Mouse (Mus musculus) lung, postnatal 10 days (tissue): ENCODE results near the gene Gm20458.
A peak's percentile ranks its signal among the peaks of the same experiment; 100 is the strongest.

Experiments
- DNase-seq: peaks from one replicate; pipeline ENCODE4 v3.0.0; 2021

Gm20458 gene

DNA sequence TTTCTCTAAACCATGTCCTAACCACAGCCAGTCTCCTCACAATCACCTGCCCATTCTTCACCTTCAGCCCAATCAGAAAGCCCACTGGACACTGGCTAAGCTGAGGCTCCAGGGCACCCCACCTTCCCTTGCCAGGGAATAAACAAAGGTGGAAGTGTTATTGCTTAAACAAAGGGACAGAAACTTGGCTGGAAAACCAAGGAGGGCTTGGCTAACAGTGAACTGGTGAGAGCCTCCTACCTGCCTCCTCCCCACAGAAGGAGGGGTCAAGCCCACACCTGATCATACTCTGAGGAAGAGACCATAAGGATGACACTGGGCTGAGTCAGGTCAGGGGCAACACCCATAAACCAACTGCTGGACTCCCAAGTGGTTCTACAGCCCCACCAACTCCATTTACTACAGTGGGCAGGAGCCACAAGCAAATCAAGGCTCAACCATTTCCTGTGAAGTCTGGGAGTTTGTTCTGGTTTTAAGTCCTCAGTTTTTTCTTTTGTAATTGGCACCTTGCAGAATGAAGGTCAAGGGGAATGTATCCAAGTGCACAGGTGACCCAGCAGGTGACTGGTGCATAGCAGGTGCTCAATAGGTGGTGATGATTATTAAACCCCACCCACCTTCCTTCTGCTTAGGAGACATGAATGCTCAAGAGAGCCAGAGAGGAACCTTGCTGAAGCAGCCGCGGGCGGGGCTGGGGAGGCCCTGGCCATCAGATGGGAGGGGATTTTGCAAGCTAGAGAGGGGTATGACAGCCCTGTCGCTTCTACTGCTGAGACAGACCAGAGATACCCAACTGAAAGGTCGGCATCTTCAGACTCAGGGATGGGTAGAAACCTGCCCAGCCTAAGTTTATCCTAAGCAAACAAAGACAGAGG is 25.3 kb upstream of the Gm20458 start:
- no peak for DNase-seq

- DNase-seq, result no peak
Observed at GRCm38 (mm10) chr2:164436215-164436913, 24.4 kb upstream of the Gm20458 start.

DNA sequence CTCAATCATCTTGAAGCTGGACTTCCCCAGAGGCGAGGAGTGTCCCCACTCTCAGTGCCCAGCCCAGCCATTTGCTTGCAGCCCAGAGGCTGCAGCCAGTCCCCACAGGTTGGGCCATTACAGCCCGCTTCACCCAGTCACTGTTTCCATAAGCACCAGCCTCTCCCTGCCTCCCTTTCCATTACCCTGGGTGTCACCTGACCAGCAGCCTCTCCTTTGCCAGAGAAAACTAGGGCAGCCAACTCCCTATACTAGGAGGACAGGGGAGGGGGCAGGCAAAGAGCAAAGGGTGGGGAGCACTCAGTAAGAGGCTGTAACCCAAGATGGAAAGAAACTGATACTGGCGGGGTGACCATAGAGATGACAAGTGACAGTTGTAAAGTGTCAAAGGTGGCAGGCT is 23.8 kb upstream of the Gm20458 start:
- DNase-seq, result peak; percentile 54

- DNase-seq, result no peak
Observed at GRCm38 (mm10) chr2:164437710-164438109, 23.1 kb upstream of the Gm20458 start.

DNA sequence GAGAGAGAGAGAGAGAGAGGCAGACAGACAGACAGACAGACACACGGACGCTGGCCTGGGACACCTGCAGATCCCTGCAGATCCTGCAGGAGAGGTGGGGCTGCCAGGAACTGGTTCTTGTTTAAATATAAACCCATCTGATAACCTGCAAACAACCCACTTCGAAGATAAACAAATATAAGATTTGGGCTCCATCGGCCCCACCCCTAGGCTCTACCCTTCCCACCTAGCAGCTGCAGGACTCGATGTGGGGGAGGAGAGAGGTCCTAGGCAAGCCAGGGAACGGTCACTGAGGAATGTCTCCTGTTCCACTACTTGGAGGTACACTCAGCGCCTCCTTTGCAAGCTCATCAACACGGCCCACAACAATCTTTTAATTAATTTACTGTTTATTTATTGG is 22.5 kb upstream of the Gm20458 start:
- DNase-seq, result no peak

GRCm38 (mm10) chr2:164439001-164439421 is 21.8 kb upstream of the Gm20458 start:
- peak; percentile 71 for DNase-seq

- DNase-seq, result peak; percentile 61
Observed at GRCm38 (mm10) chr2:164440314-164440713, 20.5 kb upstream of the Gm20458 start.

DNA sequence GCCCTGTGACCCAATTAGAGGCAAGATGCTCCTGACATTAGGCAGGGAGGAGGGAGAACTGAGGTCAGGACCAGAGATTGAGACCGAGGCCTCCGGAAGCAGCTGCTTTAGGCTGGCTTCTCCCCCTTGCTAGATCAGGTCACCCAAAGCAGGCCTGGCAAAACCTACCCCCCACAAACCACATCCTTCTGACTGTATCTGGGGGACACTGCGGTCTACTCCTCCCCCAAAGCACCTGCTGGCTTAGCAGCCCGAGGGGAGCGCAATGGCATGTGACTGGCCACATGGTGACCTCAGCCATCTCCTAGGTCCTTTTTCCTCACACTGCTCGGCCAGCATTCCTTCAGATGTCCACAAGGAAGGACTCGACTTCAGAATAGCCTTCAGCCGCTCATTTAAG is 19.6 kb upstream of the Gm20458 start:
- DNase-seq, result no peak

DNA sequence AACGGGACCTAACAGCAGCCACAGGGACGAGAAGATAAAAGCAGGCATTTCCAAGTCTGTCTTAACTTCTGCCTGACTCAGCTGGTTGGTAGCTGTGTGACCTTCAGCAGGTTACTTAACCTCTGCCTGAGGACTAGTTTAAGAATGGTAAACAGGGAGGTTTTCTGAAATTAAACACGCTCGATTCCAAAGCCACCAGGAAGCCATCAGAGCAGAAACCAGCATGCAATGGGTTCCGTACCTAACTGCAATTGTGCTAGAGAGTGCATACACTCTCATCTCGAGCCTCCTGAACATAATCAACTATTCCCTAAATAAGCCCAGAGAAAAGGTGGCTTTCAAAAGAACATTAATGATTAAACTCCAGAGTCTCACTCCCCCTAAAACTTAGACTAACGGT is 19.0 kb upstream of the Gm20458 start:
- no peak for DNase-seq

- DNase-seq, result peak; percentile 72
Observed at GRCm38 (mm10) chr2:164442315-164443050, 18.3 kb upstream of the Gm20458 start.

- DNase-seq, result peak; percentile 95
Observed at GRCm38 (mm10) chr2:164443051-164443437, 17.7 kb upstream of the Gm20458 start.

DNA sequence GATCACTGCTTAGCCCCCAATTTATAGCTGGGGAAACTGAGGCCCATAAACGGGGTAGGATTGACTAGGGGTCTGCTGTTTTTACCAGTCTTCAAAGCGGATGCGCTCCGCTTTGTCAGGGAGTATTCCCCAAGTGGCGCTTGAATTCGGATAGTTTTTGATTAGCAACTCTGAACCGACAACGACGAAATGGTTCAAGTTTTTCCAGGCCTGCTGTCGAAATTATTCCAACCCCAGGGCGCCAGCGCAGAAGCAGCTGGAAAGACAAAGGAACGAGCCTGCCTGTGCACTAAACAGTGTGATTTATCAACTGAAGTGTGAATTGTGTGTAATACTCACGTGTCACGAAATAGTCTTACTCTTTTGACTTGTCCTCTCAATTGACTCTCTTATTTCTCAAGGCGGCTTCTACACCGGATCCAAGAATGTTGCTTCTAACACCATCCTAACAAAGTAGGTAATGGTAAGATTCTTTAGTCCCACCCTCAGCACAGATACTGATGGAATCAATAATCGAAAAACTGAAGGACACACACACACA is 17.2 kb upstream of the Gm20458 start, which contains the start of gene Sdc4:
Gene Sdc4 (minus strand): TSS at position 428 of the 541 bp plus-strand sequence.
- no peak for DNase-seq

DNA sequence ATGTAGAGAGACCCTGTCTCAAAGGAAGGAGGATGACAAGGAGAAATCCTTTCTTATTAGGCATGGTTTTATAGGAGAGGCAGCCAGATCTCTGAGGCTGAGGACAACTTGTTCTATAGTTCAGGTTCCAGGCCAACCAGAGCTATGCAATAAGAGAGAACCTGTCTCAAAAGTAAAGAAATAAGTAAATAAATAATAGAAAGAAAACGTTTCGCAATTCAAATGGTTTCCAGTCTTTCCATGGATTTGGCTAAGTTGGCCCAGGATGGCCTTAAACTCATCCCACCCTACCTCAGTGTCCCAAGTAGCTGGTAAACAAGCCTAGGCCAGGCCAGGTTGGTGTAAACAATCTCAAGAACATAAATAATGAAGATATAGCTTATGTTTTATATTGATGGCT is 16.1 kb upstream of the Gm20458 start:
- DNase-seq, result no peak

DNA sequence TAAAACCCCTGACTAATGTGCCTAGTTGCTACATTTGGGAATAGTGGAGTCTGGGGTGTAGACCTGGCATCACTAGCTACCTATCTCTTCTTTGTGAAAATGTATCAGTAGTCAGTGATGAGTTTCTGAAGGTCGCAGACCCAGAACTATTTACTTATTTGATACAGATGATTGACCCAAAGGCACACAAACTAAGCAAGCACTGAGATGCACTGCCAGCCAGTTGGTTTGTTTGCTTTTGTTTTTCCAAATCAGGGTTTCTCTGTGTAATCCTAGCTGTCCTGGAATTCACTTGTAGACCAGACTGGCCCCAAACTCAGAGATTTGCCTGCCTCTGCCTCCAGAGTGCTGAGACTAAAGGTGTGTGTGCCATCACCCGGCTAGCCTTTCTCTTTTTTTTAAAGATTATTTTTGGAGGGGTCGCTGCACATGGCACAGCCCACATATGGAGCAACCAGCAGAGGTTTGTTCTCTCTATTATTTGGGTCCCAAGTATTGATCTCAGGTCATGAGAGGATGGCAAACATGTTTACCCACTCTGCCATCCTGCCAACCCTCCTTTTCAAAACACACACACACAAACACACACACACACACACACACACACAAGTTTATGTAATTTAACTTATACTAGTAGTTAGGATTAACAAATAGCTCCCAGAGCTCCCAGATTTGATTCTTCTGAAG is 15.2 kb upstream of the Gm20458 start:
- no peak for DNase-seq

DNA sequence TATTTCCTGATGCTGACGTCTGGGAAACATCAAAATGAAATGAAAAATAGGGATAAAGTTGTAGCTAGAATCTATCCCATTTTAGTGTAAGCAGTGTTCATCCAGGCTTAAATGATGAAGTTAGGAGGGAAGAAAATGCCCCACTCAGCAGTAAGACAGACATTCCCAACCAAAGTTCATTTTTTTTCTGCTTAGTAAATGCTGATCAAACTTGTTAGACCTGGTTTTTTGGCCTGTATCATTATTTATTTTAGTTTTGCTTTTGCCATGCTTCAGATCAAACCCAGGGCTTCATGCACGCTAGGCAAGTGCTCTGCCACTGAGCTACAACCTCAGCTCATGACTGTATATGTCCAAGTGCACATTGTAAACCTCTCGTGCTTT is 14.7 kb upstream of the Gm20458 start:
- no peak for DNase-seq

DNA sequence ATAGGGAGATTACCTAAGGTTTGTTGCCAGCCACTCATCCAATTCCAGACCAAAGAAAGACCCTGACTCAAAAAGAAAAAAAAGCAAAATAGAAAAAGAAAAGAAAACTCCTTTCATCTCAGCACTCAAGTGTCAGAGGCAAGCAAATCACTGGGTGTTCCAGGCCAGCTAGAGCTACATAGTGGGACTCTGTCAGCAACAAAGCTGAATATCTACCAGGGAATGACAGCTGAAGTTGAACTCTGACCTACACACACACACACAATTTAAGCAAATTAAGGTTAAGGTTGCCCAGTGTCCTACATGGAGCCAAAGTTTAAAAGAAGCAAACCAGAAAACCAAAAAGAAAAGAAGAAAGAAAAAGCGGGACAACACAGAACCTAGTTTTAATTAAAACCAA is 12.6 kb upstream of the Gm20458 start:
- no peak for DNase-seq

DNA sequence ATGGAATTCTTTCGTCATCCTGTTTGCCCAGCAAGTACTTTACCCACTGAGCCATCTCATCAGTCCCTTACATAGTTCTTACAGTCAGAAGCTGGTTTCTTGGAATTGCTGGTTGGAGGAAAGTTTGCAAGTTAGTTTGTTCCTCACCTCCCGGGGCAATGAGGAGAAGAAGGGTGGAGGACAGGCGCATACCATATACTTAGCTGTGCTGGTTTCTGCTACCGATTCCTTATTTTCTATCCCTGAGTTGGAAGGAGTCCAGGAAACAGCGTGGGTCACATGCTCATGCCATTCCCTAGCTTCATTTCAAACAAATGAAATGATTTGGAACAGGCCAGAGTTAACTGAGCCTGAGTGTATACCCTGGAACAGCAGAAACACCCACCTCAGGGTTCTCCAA is 11.8 kb upstream of the Gm20458 start:
- DNase-seq, result no peak

DNA sequence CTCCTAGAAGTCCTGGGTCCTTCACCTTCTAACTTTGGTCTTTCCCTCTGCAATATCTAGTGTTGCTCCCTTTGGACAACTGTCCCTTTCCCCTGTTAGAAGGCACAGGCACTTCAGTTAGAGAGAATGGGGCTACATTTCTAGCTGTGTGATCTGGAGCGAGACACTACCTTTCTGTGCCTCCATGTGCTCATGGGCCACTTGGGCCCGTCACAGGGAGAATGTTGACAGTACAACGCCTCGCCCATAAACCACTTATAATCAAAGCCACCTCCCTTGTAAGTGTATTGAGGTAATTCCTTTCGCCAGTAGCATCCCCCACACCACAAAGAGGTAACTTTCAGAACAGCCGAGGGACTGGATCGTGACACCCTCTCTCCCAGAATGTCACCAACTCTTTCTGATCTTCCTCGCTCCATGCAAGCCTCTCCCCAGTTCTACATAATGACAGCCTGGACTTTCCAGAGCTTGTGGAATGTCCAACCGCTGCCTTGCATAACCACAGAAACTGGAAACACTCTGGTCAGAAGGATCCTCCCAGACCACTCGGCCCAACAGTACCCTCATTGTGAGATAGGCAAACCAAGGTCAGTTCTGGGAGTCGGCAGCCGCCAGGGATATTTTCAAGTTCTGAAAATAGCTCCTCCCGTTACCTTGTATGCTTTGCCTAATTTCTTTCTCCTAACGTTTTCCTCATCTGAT is 11.3 kb upstream of the Gm20458 start:
- no peak for DNase-seq

DNA sequence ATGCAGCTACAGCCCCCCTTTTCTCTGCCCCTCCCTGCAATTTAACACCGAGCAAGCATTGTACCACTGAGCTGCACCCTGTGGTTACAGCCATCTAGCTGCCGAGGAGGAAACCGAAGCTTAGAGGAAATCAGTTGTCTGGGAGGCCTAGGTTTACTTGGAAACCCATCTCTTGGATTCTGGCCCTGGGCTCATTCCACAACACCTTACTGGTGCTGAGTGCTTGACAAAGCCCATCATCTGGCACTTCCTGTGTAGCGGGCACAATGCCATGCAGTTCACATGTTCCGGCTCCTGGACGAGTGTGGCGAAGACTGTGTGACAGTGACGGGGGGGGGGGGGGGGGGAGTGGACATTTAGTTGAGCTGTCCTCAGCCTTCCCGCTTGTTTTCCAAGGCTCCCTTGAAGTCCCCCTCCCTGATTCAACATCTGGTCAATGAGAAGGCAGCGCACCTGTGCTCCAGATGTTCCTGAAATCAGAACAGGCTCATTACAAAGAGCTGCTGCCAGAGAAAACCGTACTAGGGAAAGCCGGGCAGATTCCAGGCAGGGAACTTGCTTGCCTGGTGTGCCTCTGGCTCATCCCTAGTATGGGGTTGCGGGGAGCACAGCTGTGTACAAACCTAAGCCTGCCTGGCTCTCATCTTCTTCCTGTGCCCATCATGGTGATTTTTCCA is 8.6 kb upstream of the Gm20458 start:
- DNase-seq, result peak; percentile 81

DNA sequence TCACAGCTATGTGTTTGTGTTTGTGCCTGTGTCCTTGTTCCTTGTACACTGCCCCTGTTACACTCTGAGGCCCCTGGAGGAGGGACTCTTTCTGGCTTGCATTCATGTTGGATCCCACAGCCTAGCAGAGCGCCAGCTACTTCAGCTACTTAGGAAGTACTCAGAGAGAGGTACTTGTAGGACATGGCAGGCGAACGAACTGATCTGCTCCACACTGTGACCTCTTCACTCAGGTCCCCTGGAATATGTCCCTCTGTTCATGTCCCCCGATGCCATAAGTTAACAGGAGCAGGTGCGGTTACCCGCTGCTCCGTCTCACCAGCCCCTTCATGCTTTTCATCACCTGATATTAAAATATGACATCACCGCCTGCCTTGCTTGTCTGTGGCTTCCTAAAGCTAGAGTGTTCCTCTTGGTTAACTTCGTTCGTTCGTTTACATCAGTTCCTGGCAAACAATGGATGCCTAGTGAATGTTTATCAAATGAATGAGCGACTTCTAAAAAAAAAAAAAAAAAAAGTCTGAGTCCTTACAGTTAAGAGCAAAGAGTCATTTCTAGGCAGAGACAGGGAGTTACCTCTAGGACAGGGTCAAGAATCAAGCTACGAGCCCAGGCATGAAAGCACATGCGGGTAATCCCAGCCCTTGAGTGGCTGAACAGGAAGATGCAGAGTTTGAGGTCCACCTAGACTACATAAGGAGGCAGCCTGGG is 7.6 kb upstream of the Gm20458 start:
- DNase-seq, result no peak
